Mouse (Mus musculus): Measurements from ENCODE around the gene Ccdc27. TPM values are rescaled to one million over a fixed set of nuclear protein-coding genes. Genes with fewer than 3 reads are reported as not detected.

The Ccdc27 gene
- not detected in 2 replicates for polyA plus RNA-seq (2016; fragmentation: Nextera tagmentation; extraction: Ambion mirVana)

- H3K4me1 ChIP-seq, result no peaks in the 10 kb centered on the region
- 84% methylated on average over 9 of the region's 9 CpGs for WGBS
- H3K4me3 ChIP-seq, result no peak within 1 kb of the TSS
- no peaks in the 10 kb centered on the region for H3K9me3 ChIP-seq
- peaks cover 12% of the 10 kb centered on the region; the same call in 1 of the 2 replicates for H3K27me3 ChIP-seq (ENCODE audit: insufficient read depth, poor library complexity, severe bottlenecking)
- no peak for DNase-seq (ENCODE audit: low spot score)
- H3K36me3 ChIP-seq, result no peaks in the 10 kb centered on the region
- H3K27ac ChIP-seq, result no peak within 1 kb of the TSS
These were observed at the start of gene Ccdc27 for GRCm38 (mm10) chr4:154042577-154042976. Ccdc27 (minus strand) TSS chr4:154042677.

- no peaks in the 10 kb centered on the region for H3K9me3 ChIP-seq
- no peak overlapping the region for H3K27ac ChIP-seq
- H3K36me3 ChIP-seq, result no peaks in the 10 kb centered on the region
- peaks cover 93% of the 10 kb centered on the region for H3K27me3 ChIP-seq (ENCODE audit: insufficient read depth, poor library complexity, severe bottlenecking)
- no peak for DNase-seq (ENCODE audit: low spot score)
- H3K4me1 ChIP-seq, result no peaks in the 10 kb centered on the region
- WGBS, result 73% methylated on average over 8 of the region's 8 CpGs
- no peak overlapping the region for H3K4me3 ChIP-seq
These were observed 48.9 kb upstream of the Ccdc27 start for GRCm38 (mm10) chr4:154091356-154091755.

- no peaks in the 10 kb centered on the region for H3K4me1 ChIP-seq
- no peaks in the 10 kb centered on the region for H3K9me3 ChIP-seq
- H3K27ac ChIP-seq, result no peak overlapping the region
- WGBS, result 42% methylated on average over 5 of the region's 5 CpGs
- no peaks in the 10 kb centered on the region for H3K36me3 ChIP-seq
- no peak overlapping the region for H3K4me3 ChIP-seq
- H3K27me3 ChIP-seq (ENCODE audit: insufficient read depth, poor library complexity, severe bottlenecking), result peaks cover 75% of the 10 kb centered on the region
- DNase-seq (ENCODE audit: low spot score), result no peak
These were observed 46.7 kb upstream of the Ccdc27 start for GRCm38 (mm10) chr4:154089205-154089604.

GRCm38 (mm10) chr4:154086436-154086835, 44.0 kb upstream of the Ccdc27 start:
- no peaks in the 10 kb centered on the region for H3K9me3 ChIP-seq
- H3K4me3 ChIP-seq, result no peak overlapping the region
- H3K27ac ChIP-seq, result no peak overlapping the region
- DNase-seq (ENCODE audit: low spot score), result no peak
- H3K36me3 ChIP-seq, result no peaks in the 10 kb centered on the region
- 84% methylated on average over 8 of the region's 8 CpGs for WGBS
- peaks cover 80% of the 10 kb centered on the region for H3K27me3 ChIP-seq (ENCODE audit: insufficient read depth, poor library complexity, severe bottlenecking)
- H3K4me1 ChIP-seq, result peaks cover 3% of the 10 kb centered on the region; the same call in 1 of the 2 replicates

GRCm38 (mm10) chr4:154085856-154086255, 43.4 kb upstream of the Ccdc27 start:
- Histone ChIP-seq H3K9me3 (no peaks in the 10 kb centered on the region), H3K4me3 (no peak overlapping the region), H3K36me3 (no peaks in the 10 kb centered on the region), H3K27me3 (ENCODE audit: insufficient read depth, poor library complexity, severe bottlenecking) (peaks cover 80% of the 10 kb centered on the region), H3K27ac (no peak overlapping the region), H3K4me1 (peaks cover 9% of the 10 kb centered on the region)
- no peak for DNase-seq (ENCODE audit: low spot score)
- WGBS, result 67% methylated on average over 3 of the region's 3 CpGs

- 13% methylated on average over 1 of the region's 1 CpGs for WGBS
- Histone ChIP-seq H3K4me1 (peaks cover 9% of the 10 kb centered on the region), H3K4me3 (no peak overlapping the region), H3K9me3 (no peaks in the 10 kb centered on the region), H3K36me3 (no peaks in the 10 kb centered on the region), H3K27ac (no peak overlapping the region), H3K27me3 (ENCODE audit: insufficient read depth, poor library complexity, severe bottlenecking) (peaks cover 80% of the 10 kb centered on the region)
- no peak for DNase-seq (ENCODE audit: low spot score)
These were observed 39.5 kb upstream of the Ccdc27 start for GRCm38 (mm10) chr4:154081974-154082373.

- Histone ChIP-seq H3K4me3 (peak overlapping the region; percentile 33), H3K9me3 (no peaks in the 10 kb centered on the region), H3K4me1 (peaks cover 9% of the 10 kb centered on the region), H3K27me3 (ENCODE audit: insufficient read depth, poor library complexity, severe bottlenecking) (peaks cover 82% of the 10 kb centered on the region), H3K36me3 (no peaks in the 10 kb centered on the region), H3K27ac (no peak overlapping the region)
- no peak for DNase-seq (ENCODE audit: low spot score)
- 3% methylated on average over 13 of the region's 13 CpGs for WGBS
These were observed 38.5 kb upstream of the Ccdc27 start for GRCm38 (mm10) chr4:154081021-154081420.

- H3K4me1 ChIP-seq, result peaks cover 9% of the 10 kb centered on the region
- WGBS, result 40% methylated on average over 4 of the region's 4 CpGs
- no peaks in the 10 kb centered on the region for H3K9me3 ChIP-seq
- no peaks in the 10 kb centered on the region for H3K36me3 ChIP-seq
- peaks cover 86% of the 10 kb centered on the region for H3K27me3 ChIP-seq (ENCODE audit: insufficient read depth, poor library complexity, severe bottlenecking)
- H3K27ac ChIP-seq, result no peak overlapping the region
- DNase-seq (ENCODE audit: low spot score), result no peak
- H3K4me3 ChIP-seq, result no peak overlapping the region
These were observed 37.7 kb upstream of the Ccdc27 start for GRCm38 (mm10) chr4:154080211-154080610.

- peaks cover 89% of the 10 kb centered on the region for H3K27me3 ChIP-seq (ENCODE audit: insufficient read depth, poor library complexity, severe bottlenecking)
- H3K27ac ChIP-seq, result no peak overlapping the region
- no peak overlapping the region for H3K4me3 ChIP-seq
- H3K4me1 ChIP-seq, result no peaks in the 10 kb centered on the region
- WGBS, result 12% methylated on average over 15 of the region's 16 CpGs
- no peaks in the 10 kb centered on the region for H3K36me3 ChIP-seq
- no peak for DNase-seq (ENCODE audit: low spot score)
- H3K9me3 ChIP-seq, result no peaks in the 10 kb centered on the region
These were observed 29.5 kb upstream of the Ccdc27 start for GRCm38 (mm10) chr4:154071941-154072340.

GRCm38 (mm10) chr4:154071521-154071920, 29.0 kb upstream of the Ccdc27 start:
- no peaks in the 10 kb centered on the region for H3K36me3 ChIP-seq
- DNase-seq (ENCODE audit: low spot score), result no peak
- H3K4me3 ChIP-seq, result no peak overlapping the region
- peaks cover 89% of the 10 kb centered on the region for H3K27me3 ChIP-seq (ENCODE audit: insufficient read depth, poor library complexity, severe bottlenecking)
- H3K4me1 ChIP-seq, result no peaks in the 10 kb centered on the region
- 2% methylated on average over 15 of the region's 20 CpGs for WGBS
- no peak overlapping the region for H3K27ac ChIP-seq
- no peaks in the 10 kb centered on the region for H3K9me3 ChIP-seq

- Histone ChIP-seq H3K27ac (no peak overlapping the region), H3K4me3 (no peak overlapping the region), H3K27me3 (ENCODE audit: insufficient read depth, poor library complexity, severe bottlenecking) (peaks cover 88% of the 10 kb centered on the region), H3K9me3 (no peaks in the 10 kb centered on the region), H3K36me3 (no peaks in the 10 kb centered on the region), H3K4me1 (no peaks in the 10 kb centered on the region)
- WGBS, result under 1% methylated on average over 5 of the region's 5 CpGs
- no peak for DNase-seq (ENCODE audit: low spot score)
These were observed 28.4 kb upstream of the Ccdc27 start for GRCm38 (mm10) chr4:154070896-154071295.

GRCm38 (mm10) chr4:154064827-154065773, 22.6 kb upstream of the Ccdc27 start:
- peaks cover 70% of the 10 kb centered on the region for H3K27me3 ChIP-seq (ENCODE audit: insufficient read depth, poor library complexity, severe bottlenecking)
- H3K4me1 ChIP-seq, result no peaks in the 10 kb centered on the region
- DNase-seq (ENCODE audit: low spot score), result no peak
- H3K9me3 ChIP-seq, result no peaks in the 10 kb centered on the region
- no peak overlapping the region for H3K4me3 ChIP-seq
- no peak overlapping the region for H3K27ac ChIP-seq
- H3K36me3 ChIP-seq, result no peaks in the 10 kb centered on the region
- 57% methylated on average over 14 of the region's 14 CpGs for WGBS

- Histone ChIP-seq H3K27ac (no peak overlapping the region), H3K36me3 (no peaks in the 10 kb centered on the region), H3K4me3 (no peak overlapping the region), H3K9me3 (no peaks in the 10 kb centered on the region), H3K27me3 (ENCODE audit: insufficient read depth, poor library complexity, severe bottlenecking) (peaks cover 43% of the 10 kb centered on the region; the same call in 1 of the 2 replicates), H3K4me1 (no peaks in the 10 kb centered on the region)
- WGBS, result 54% methylated on average over 4 of the region's 4 CpGs
- no peak for DNase-seq (ENCODE audit: low spot score)
These were observed 15.2 kb upstream of the Ccdc27 start for GRCm38 (mm10) chr4:154057696-154058095.

All from heart, embryonic 10.5 days (tissue).